Mouse (Mus musculus) right cerebral cortex, postnatal 14 days (tissue): ENCODE data around the gene Bean1.
A peak's percentile ranks its signal among the peaks of the same experiment; 100 is the strongest.

Experiments
- DNase-seq: peaks from one replicate; pipeline ENCODE4 v3.0.0; 2022

The Bean1 gene

GRCm38 (mm10) chr8:104170118-104171049 lies at the start of gene Bean1:
Gene Bean1, plus strand, starts transcription at chr8:104170442.
- peak; percentile 48 for DNase-seq

GRCm38 (mm10) chr8:104121640-104122416 lies 48.4 kb upstream of the Bean1 start:
- DNase-seq, result no peak

- DNase-seq, result no peak
Observed at GRCm38 (mm10) chr8:104123080-104123657, 47.1 kb upstream of the Bean1 start.

- DNase-seq, result no peak
Observed at GRCm38 (mm10) chr8:104124534-104124933, 45.7 kb upstream of the Bean1 start.

GRCm38 (mm10) chr8:104127160-104127883 lies 42.9 kb upstream of the Bean1 start:
- peak; percentile 33 for DNase-seq

GRCm38 (mm10) chr8:104130916-104131315 lies 39.3 kb upstream of the Bean1 start:
- DNase-seq, result no peak

- DNase-seq, result no peak
Observed at GRCm38 (mm10) chr8:104131414-104131975, 38.7 kb upstream of the Bean1 start.

- no peak for DNase-seq
Observed at GRCm38 (mm10) chr8:104134521-104134920, 35.7 kb upstream of the Bean1 start.

GRCm38 (mm10) chr8:104136277-104136676 lies 34.0 kb upstream of the Bean1 start:
- no peak for DNase-seq

- DNase-seq, result no peak
Observed at GRCm38 (mm10) chr8:104137636-104138035, 32.6 kb upstream of the Bean1 start.

- DNase-seq, result no peak
Observed at GRCm38 (mm10) chr8:104140611-104141010, 29.6 kb upstream of the Bean1 start.

GRCm38 (mm10) chr8:104142415-104142814 lies 27.8 kb upstream of the Bean1 start:
- no peak for DNase-seq

- no peak for DNase-seq
Observed at GRCm38 (mm10) chr8:104143379-104143778, 26.9 kb upstream of the Bean1 start.

GRCm38 (mm10) chr8:104144434-104145216 lies 25.6 kb upstream of the Bean1 start:
- peak; percentile 29 for DNase-seq

- peak; percentile 85 for DNase-seq
Observed at GRCm38 (mm10) chr8:104145981-104146689, 24.1 kb upstream of the Bean1 start.

GRCm38 (mm10) chr8:104146717-104147494 lies 23.3 kb upstream of the Bean1 start:
- no peak for DNase-seq

- DNase-seq, result no peak
Observed at GRCm38 (mm10) chr8:104147947-104148346, 22.3 kb upstream of the Bean1 start.

- DNase-seq, result no peak
Observed at GRCm38 (mm10) chr8:104160731-104161130, 9.5 kb upstream of the Bean1 start.

GRCm38 (mm10) chr8:104169461-104169860 lies 781 bp upstream of the Bean1 start:
- no peak for DNase-seq

GRCm38 (mm10) chr8:104171050-104171620 lies 893 bp downstream of the Bean1 start:
- no peak for DNase-seq
